Mouse (Mus musculus): ENCODE measurements around the gene Gm14435. TPM values are rescaled to one million over a fixed set of nuclear protein-coding genes. Genes with fewer than 3 reads are reported as not detected.
"Not testable (repeated sequence)": the region's sequence is repeated elsewhere in the genome, so short reads cannot be mapped to it uniquely, and the experiment has no call there.

The Gm14435 gene
- 13.5 and 15.9 TPM in 2 replicates for polyA plus RNA-seq (2014; fragmentation: Nextera tagmentation; extraction: Ambion mirVana)

- H3K4me3 ChIP-seq (ENCODE audit: low read depth, low read length); DNase-seq (ENCODE audit: low spot score); H3K9me3 ChIP-seq (ENCODE audit: control insufficient read depth, low read length); H3K9ac ChIP-seq (ENCODE audit: low read length); H3K27me3 ChIP-seq (replicated peaks; ENCODE audit: control insufficient read depth, insufficient read depth, low read length); H3K36me3 ChIP-seq (ENCODE audit: control insufficient read depth, insufficient read depth, low read length); H3K4me2 ChIP-seq (ENCODE audit: low read length); H3K4me1 ChIP-seq (replicated peaks; ENCODE audit: control insufficient read depth, insufficient read depth, low read length); H3K27ac ChIP-seq (ENCODE audit: low read depth); ATAC-seq (replicated peaks; ENCODE audit: low FRiP score, low TSS enrichment, low read depth): not testable (repeated sequence)
- WGBS, result no CpG with 5 or more reads among the region's 6 CpGs
These were observed at the start of gene Gm14435 for GRCm38 (mm10) chr2:176423294-176423693. Gene Gm14435, plus strand, starts transcription at chr2:176423594.

Other genes with a start within 250 kb of the Gm14435 start
- gene 2210418O10Rik, start 197.0 kb upstream of the Gm14435 start, polyA plus RNA-seq (2014; fragmentation: Nextera tagmentation; extraction: Ambion mirVana), result 7.2 and 9.5 TPM in 2 replicates
- not detected in 2 replicates for gene Gm11009, start 104.1 kb upstream of the Gm14435 start, polyA plus RNA-seq (2014; fragmentation: Nextera tagmentation; extraction: Ambion mirVana)
- gene Gm14434, start 63.2 kb downstream of the Gm14435 start, polyA plus RNA-seq (2014; fragmentation: Nextera tagmentation; extraction: Ambion mirVana), result 0.74 and 2.0 TPM in 2 replicates
- not detected in 2 replicates for gene Zfp967, start 97.5 kb downstream of the Gm14435 start, polyA plus RNA-seq (2014; fragmentation: Nextera tagmentation; extraction: Ambion mirVana)
- 15.0 and 23.8 TPM in 2 replicates for gene Gm14308, start 212.8 kb downstream of the Gm14435 start, polyA plus RNA-seq (2014; fragmentation: Nextera tagmentation; extraction: Ambion mirVana)
- 9.4 and 10.0 TPM in 2 replicates for gene Zfp973, start 246.9 kb downstream of the Gm14435 start, polyA plus RNA-seq (2014; fragmentation: Nextera tagmentation; extraction: Ambion mirVana)